Mouse (Mus musculus) c-Kit-positive CD71-negative TER-119-negative erythroid progenitor cells, embryonic 14.5 days (primary cell): ENCODE results near the gene Extl1.

Experiments used
- DNase-seq: peaks from one replicate; pipeline ENCODE4 v3.0.0-alpha.2; 2013; ENCODE audit warnings: low read depth

Gene Extl1

GRCm38 (mm10) chr4:134391636-134392035, 8.0 kb upstream of the Extl1 start:
- no peak for DNase-seq

GRCm38 (mm10) chr4:134388397-134388796, 4.7 kb upstream of the Extl1 start:
- peak; percentile 80 for DNase-seq

GRCm38 (mm10) chr4:134387268-134387667, 3.6 kb upstream of the Extl1 start:
- no peak for DNase-seq

- DNase-seq = no peak
Measured at GRCm38 (mm10) chr4:134379510-134379909, 4.1 kb downstream of the Extl1 start.

- no peak for DNase-seq
Measured at GRCm38 (mm10) chr4:134378089-134378615, 5.5 kb downstream of the Extl1 start.

- DNase-seq = no peak
Measured at GRCm38 (mm10) chr4:134374306-134374705, 9.3 kb downstream of the Extl1 start.

- DNase-seq = no peak
Measured at GRCm38 (mm10) chr4:134373295-134373694, 10.4 kb downstream of the Extl1 start.

- DNase-seq = peak; percentile 49
Measured at GRCm38 (mm10) chr4:134372294-134372747, 11.3 kb downstream of the Extl1 start.

GRCm38 (mm10) chr4:134371316-134371855, 12.3 kb downstream of the Extl1 start:
- no peak for DNase-seq

GRCm38 (mm10) chr4:134370649-134371221, 12.9 kb downstream of the Extl1 start:
- no peak for DNase-seq

- no peak for DNase-seq
Measured at GRCm38 (mm10) chr4:134365280-134365679, 18.4 kb downstream of the Extl1 start.

- DNase-seq = peak; percentile 38
Measured at GRCm38 (mm10) chr4:134362586-134362985, 21.1 kb downstream of the Extl1 start.

GRCm38 (mm10) chr4:134362124-134362523, 21.5 kb downstream of the Extl1 start:
- no peak for DNase-seq

GRCm38 (mm10) chr4:134361215-134361614, 22.4 kb downstream of the Extl1 start:
- no peak for DNase-seq

GRCm38 (mm10) chr4:134359649-134360048, 24.0 kb downstream of the Extl1 start:
- DNase-seq = no peak

- no peak for DNase-seq
Measured at GRCm38 (mm10) chr4:134357461-134357771, 26.2 kb downstream of the Extl1 start.

- DNase-seq = peak; percentile 57
Measured at GRCm38 (mm10) chr4:134356591-134357460, 26.8 kb downstream of the Extl1 start.

- no peak for DNase-seq
Measured at GRCm38 (mm10) chr4:134355841-134356452, 27.7 kb downstream of the Extl1 start.

- DNase-seq = no peak
Measured at GRCm38 (mm10) chr4:134353527-134354409, 29.9 kb downstream of the Extl1 start.

- no peak for DNase-seq
Measured at GRCm38 (mm10) chr4:134352929-134353328, 30.7 kb downstream of the Extl1 start.

GRCm38 (mm10) chr4:134352261-134352707, 31.4 kb downstream of the Extl1 start:
- DNase-seq = no peak
